Mouse (Mus musculus) midbrain, embryonic 11.5 days (tissue): Measurements from ENCODE around the gene Slc16a10. TPM values are rescaled to one million over a fixed set of nuclear protein-coding genes. Genes with fewer than 3 reads are reported as not detected.

ENCODE experiments used
- ATAC-seq: fragments of 200-750 bp; cut with Nextera tagmentation; 2 replicates; pipeline ENCODE4 v1.8.0; 2017; ENCODE audit warnings: moderate TSS enrichment, moderate library complexity; ENCODE audit not compliant: low FRiP score
- DNase-seq: peaks from one replicate; pipeline ENCODE4 v3.0.0; 2015; ENCODE audit warnings: low spot score; ENCODE audit errors: missing footprints
- H3K27ac ChIP-seq: fragments of 300-500 bp; sonication (generic); 2 replicates; pipeline ENCODE4 v1.5.1; 2014; ENCODE audit warnings: low read depth, low read length
- H3K27me3 ChIP-seq: fragments of 300-500 bp; sonication (generic); 2 replicates; pipeline ENCODE4 v1.6.1; 2014; ENCODE audit warnings: mild to moderate bottlenecking, low read length, moderate library complexity, mixed read lengths; ENCODE audit not compliant: control insufficient read depth, insufficient read depth
- H3K36me3 ChIP-seq: fragments of 300-500 bp; sonication (generic); 2 replicates; pipeline ENCODE4 v1.6.1; 2014; ENCODE audit warnings: mild to moderate bottlenecking, low read length, moderate library complexity, mixed read lengths; ENCODE audit not compliant: control insufficient read depth, insufficient read depth
- H3K4me1 ChIP-seq: fragments of 300-500 bp; sonication (generic); 2 replicates; pipeline ENCODE4 v1.6.1; 2014; ENCODE audit warnings: low read length; ENCODE audit not compliant: control insufficient read depth, insufficient read depth
- H3K4me2 ChIP-seq: fragments of 300-500 bp; sonication (generic); 2 replicates; pipeline ENCODE4 v1.6.1; 2014; ENCODE audit warnings: mild to moderate bottlenecking, moderate library complexity
- H3K4me3 ChIP-seq: fragments of 300-500 bp; sonication (generic); 2 replicates; pipeline ENCODE4 v1.5.1; 2014; ENCODE audit warnings: low read depth, low read length
- H3K9ac ChIP-seq: fragments of 300-500 bp; sonication (generic); 2 replicates; pipeline ENCODE4 v1.6.1; 2014; ENCODE audit warnings: low read length
- H3K9me3 ChIP-seq: fragments of 300-500 bp; sonication (generic); 2 replicates; pipeline ENCODE4 v1.6.1; 2016; ENCODE audit warnings: low read length; ENCODE audit not compliant: control insufficient read depth
- WGBS: fragments of 180-500 bp; shearing (Covaris S2); extraction: QIAGEN DNeasy Blood & Tissue Kit; methylation state at CpG from one replicate; pipeline ENCODE4 v1.1.7; 2014; 5-methylcytosine and 5-hydroxymethylcytosine counted together
- polyA plus RNA-seq: library from polyadenylated mRNA; unstranded; fragments of >200 nt; fragmentation: Nextera tagmentation; extraction: Ambion mirVana; gene quantifications from 2 replicates; pipeline ENCODE4 v1.2.1, GENCODE M21; 2014

Gene Slc16a10
- polyA plus RNA-seq, 1 experiment from 2014 or later = 4.6 TPM

- no peak for ATAC-seq
- DNase-seq = no peak
Observed at GRCm38 (mm10) chr10:40090504-40091428, 51.3 kb downstream of the Slc16a10 start.

DNA sequence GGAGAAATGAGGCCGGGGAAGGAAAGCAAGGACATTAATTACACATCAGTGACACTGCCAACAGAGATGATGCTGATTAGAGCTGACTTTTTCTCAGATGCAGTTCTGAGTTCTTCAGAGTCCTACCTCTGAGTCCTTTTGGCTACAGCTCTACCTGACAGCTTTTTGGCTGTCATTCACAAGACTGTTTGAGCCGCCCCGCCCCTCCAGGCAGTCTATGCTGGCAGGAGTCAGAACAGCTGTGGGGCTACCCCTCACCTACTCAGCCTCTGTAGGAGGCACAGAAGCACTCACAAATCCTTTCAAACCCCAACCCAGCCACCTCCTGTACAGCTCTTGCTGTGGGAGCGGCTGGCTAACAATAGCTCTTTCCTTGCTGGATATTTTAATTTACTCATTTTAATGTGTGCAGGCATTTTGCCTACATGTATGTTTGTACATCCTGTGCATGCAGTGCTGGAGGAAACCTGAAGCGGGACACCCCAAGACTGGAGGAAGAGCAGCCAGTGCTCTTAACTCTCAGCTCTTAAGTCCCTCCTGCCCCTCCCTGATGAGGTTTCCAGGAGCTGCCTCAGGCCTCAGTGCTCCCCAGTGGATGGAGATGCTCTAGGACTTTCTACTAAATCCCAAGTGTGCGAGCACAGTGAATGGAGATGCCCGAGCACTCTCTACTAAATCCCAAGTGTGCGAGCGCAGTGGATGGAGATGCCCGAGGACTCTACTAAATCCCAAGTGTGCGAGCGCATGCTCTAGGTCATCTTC, 57.5 kb downstream of the Slc16a10 start:
- H3K27me3 ChIP-seq = no peaks in the 10 kb centered on the region
- H3K4me3 ChIP-seq = no peak overlapping the region
- H3K9ac ChIP-seq = no peak overlapping the region
- H3K36me3 ChIP-seq = no peaks in the 10 kb centered on the region
- 68% methylated on average over 12 of the region's 12 CpGs for WGBS
- no peak overlapping the region for H3K27ac ChIP-seq
- ATAC-seq (no peak), DNase-seq (no peak)
- H3K4me1 ChIP-seq = no peaks in the 10 kb centered on the region; the same call in 1 of the 2 replicates
- no peak overlapping the region for H3K4me2 ChIP-seq
- no peaks in the 10 kb centered on the region for H3K9me3 ChIP-seq

More at GRCm38 (mm10) chr10:40090504-40091428, 51.3 kb downstream of the Slc16a10 start:
- H3K36me3 ChIP-seq = no peaks in the 10 kb centered on the region
- H3K27me3 ChIP-seq = no peaks in the 10 kb centered on the region
- no peak overlapping the region for H3K4me2 ChIP-seq
- no peak overlapping the region for H3K27ac ChIP-seq
- H3K4me3 ChIP-seq = no peak overlapping the region
- H3K9ac ChIP-seq = no peak overlapping the region
- no peaks in the 10 kb centered on the region for H3K9me3 ChIP-seq
- H3K4me1 ChIP-seq = no peaks in the 10 kb centered on the region
- 83% methylated on average over 11 of the region's 11 CpGs for WGBS

DNA sequence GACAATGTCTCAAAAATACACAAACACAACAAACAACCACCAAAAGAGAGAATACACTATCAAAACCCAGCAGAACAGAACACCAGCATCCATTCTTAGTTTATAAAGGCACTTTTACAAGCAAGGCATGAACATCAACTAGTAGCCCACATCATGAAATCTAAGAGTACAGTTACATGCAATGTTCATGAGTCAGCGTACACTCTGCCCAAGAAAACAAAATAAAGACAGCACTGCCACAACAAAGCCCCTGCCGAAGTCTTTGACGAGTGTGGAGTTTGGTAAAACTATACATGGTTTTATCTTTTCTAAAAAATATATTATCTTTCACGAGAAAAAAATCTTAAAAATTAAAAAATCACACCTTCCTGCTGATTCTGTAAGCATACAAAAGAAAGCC, 58.5 kb downstream of the Slc16a10 start:
- Histone ChIP-seq H3K27me3 (no peaks in the 10 kb centered on the region), H3K4me2 (no peak overlapping the region), H3K9me3 (no peaks in the 10 kb centered on the region), H3K4me1 (no peaks in the 10 kb centered on the region; the same call in 1 of the 2 replicates), H3K27ac (no peak overlapping the region), H3K36me3 (no peaks in the 10 kb centered on the region), H3K4me3 (no peak overlapping the region), H3K9ac (no peak overlapping the region)
- ATAC-seq (no peak), DNase-seq (no peak)
- 90% methylated on average over 4 of the region's 4 CpGs for WGBS

DNA sequence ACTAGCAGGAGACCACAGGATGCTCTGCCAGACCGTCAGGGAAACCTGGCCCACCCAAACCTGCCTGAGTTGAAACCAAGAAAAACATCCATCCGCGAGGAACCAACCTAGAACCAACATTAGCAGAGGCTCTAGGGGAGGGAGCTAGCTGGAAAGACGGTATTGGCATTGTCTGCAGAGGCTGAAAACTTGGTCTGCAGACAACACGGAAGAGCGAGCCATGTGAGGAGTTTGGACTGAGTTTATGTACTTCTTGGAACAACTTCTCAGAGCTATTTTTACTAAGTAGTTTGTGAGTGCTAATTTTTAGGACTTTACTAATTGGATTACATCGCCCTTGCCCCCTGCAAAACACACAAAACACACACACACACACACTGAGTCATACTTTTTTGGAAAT, 59.4 kb downstream of the Slc16a10 start:
- 85% methylated on average over 7 of the region's 7 CpGs for WGBS
- H3K4me1 ChIP-seq = no peaks in the 10 kb centered on the region; the same call in 1 of the 2 replicates
- no peak overlapping the region for H3K4me2 ChIP-seq
- no peak overlapping the region for H3K27ac ChIP-seq
- ATAC-seq (no peak), DNase-seq (no peak)
- no peaks in the 10 kb centered on the region for H3K9me3 ChIP-seq
- H3K36me3 ChIP-seq = no peaks in the 10 kb centered on the region
- H3K27me3 ChIP-seq = no peaks in the 10 kb centered on the region
- H3K4me3 ChIP-seq = no peak overlapping the region
- no peak overlapping the region for H3K9ac ChIP-seq

- H3K4me3 ChIP-seq = no peak overlapping the region
- WGBS = 63% methylated on average over 10 of the region's 10 CpGs
- no peaks in the 10 kb centered on the region for H3K27me3 ChIP-seq
- H3K4me1 ChIP-seq = no peaks in the 10 kb centered on the region; the same call in 1 of the 2 replicates
- no peak for ATAC-seq
- H3K9me3 ChIP-seq = no peaks in the 10 kb centered on the region
- H3K27ac ChIP-seq = no peak overlapping the region
- H3K9ac ChIP-seq = no peak overlapping the region
- H3K4me2 ChIP-seq = no peak overlapping the region
- no peak for DNase-seq
- no peaks in the 10 kb centered on the region for H3K36me3 ChIP-seq
Observed at GRCm38 (mm10) chr10:40080533-40080932, 61.5 kb downstream of the Slc16a10 start.

DNA sequence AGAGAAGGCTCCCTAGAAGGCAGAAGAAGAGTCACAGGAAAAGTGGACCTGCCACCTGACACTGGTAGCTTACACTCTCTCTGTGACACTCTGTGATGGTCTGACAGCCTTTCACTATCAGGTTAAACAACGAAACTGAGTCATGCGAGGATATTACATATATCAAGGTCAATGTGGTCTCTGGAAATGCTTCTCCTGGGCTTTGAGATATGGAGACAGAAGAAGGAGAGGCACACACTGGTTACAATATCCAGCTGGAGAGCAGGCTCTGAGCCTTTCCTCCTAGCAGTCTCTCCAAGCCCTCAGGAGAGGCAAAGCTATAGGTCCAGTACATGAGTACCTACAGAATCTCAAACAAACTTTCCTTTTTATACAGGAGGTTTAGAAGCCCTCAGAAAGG, 62.8 kb downstream of the Slc16a10 start:
- Histone ChIP-seq H3K27me3 (no peaks in the 10 kb centered on the region), H3K9ac (no peak overlapping the region), H3K4me2 (no peak overlapping the region), H3K4me3 (no peak overlapping the region), H3K9me3 (no peaks in the 10 kb centered on the region), H3K27ac (no peak overlapping the region), H3K36me3 (no peaks in the 10 kb centered on the region), H3K4me1 (no peaks in the 10 kb centered on the region)
- no peak for DNase-seq
- 86% methylated on average over 2 of the region's 2 CpGs for WGBS
- no peak for ATAC-seq

DNA sequence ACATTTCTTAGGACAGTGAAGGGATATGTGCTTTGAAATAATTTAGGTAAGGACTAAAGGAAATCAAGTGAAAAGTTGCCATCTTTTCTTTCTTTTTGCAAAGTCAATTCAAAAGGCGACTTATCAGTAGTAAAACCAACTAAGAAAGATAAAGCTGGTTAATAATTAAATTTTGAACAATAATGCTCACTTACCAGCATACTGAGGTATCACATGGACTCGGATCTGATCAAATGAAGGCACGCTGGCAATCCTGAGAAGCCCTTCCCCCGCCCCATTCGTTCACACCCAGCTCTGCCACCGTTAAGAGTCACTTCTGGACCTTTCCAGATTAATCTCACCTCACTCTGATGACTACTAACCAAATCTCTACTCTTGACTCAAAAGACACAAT, 64.1 kb downstream of the Slc16a10 start:
- ATAC-seq = no peak
- Histone ChIP-seq H3K27ac (no peak overlapping the region), H3K36me3 (no peaks in the 10 kb centered on the region)

GRCm38 (mm10) chr10:40077346-40077959, 64.6 kb downstream of the Slc16a10 start:
- Histone ChIP-seq H3K9me3 (no peaks in the 10 kb centered on the region), H3K9ac (no peak overlapping the region), H3K27ac (no peak overlapping the region), H3K36me3 (no peaks in the 10 kb centered on the region), H3K4me3 (no peak overlapping the region), H3K27me3 (no peaks in the 10 kb centered on the region), H3K4me2 (no peak overlapping the region), H3K4me1 (no peaks in the 10 kb centered on the region)
- WGBS = 83% methylated on average over 4 of the region's 4 CpGs
- DNase-seq (no peak), ATAC-seq (no peak)

More for the DNA sequence above, 64.1 kb downstream of the Slc16a10 start:
- no peak overlapping the region for H3K4me2 ChIP-seq
- H3K9me3 ChIP-seq = no peaks in the 10 kb centered on the region
- H3K4me3 ChIP-seq = no peak overlapping the region
- H3K9ac ChIP-seq = no peak overlapping the region
- no peaks in the 10 kb centered on the region for H3K27me3 ChIP-seq
- 87% methylated on average over 6 of the region's 6 CpGs for WGBS
- H3K4me1 ChIP-seq = no peaks in the 10 kb centered on the region
- no peak for DNase-seq
